Mouse (Mus musculus): ENCODE data around the gene Alk.

DNA sequence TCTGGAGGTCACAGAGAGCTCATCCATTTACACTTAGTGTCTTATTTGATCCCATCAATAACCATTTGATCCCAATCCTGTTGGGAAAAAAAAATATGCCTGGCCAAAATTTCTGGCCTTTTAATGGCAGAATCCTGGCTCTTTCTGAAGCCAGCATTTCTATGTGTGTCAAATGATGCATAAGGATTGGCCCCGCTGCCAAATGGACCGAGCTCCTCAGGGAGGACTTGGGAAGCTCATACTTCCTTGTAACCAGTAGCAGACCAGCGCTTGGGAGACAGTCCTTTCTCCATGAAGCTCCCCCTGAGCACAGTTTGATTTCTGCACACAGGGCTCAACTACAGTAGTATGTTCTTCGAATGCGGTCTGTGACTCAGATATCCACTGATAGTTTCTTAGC is 3.6 kb downstream of the Alk start:
- TF ChIP-seq CTCF (IDR thresholded peaks at IDR 0.05 in 2 of 3, conservative IDR thresholded peaks at IDR 0.05 in 1 of 3; ENCODE audit: control insufficient read depth in 1 of 3, insufficient read depth in 1 of 3, low read depth in 2 of 3, low read length in 3 of 3, poor library complexity in 1 of 3, severe bottlenecking in 1 of 3) = no peak
- no peak for TF ChIP-seq NRF1 (IDR thresholded peaks at IDR 0.05; ENCODE audit: insufficient read depth, low read depth, low read length, poor library complexity, severe bottlenecking)
- TF ChIP-seq EP300 (IDR thresholded peaks at IDR 0.05; ENCODE audit: low read depth in 1 of 2, low read length in 2 of 2) = no peak
- TF ChIP-seq JUND (IDR thresholded peaks at IDR 0.05; ENCODE audit: low read depth, low read length) = no peak
- TF ChIP-seq GABPA (IDR thresholded peaks at IDR 0.05; ENCODE audit: low read depth, low read length) = no peak
- no peak for TF ChIP-seq RCOR1 (IDR thresholded peaks at IDR 0.05; ENCODE audit: low read depth, low read length)
- no peak for TF ChIP-seq UBTF (IDR thresholded peaks at IDR 0.05; ENCODE audit: borderline replicate concordance, insufficient read depth, low read depth, low read length)
- TF ChIP-seq SIN3A (IDR thresholded peaks at IDR 0.05; ENCODE audit: low read length) = no peak
- no peak for TF ChIP-seq TBP (IDR thresholded peaks at IDR 0.05; ENCODE audit: low read depth, low read length)
- no peak for TF ChIP-seq MAZ (IDR thresholded peaks at IDR 0.05; ENCODE audit: low read depth, low read length)

All from MEL (cell line).